Mouse (Mus musculus): ENCODE data around the gene Strn4.

Gene Strn4

GRCm38 (mm10) chr7:16841561-16842560 is 26.2 kb downstream of the Strn4 start:
- no peak for DNase-seq (ENCODE audit: low spot score)

DNA sequence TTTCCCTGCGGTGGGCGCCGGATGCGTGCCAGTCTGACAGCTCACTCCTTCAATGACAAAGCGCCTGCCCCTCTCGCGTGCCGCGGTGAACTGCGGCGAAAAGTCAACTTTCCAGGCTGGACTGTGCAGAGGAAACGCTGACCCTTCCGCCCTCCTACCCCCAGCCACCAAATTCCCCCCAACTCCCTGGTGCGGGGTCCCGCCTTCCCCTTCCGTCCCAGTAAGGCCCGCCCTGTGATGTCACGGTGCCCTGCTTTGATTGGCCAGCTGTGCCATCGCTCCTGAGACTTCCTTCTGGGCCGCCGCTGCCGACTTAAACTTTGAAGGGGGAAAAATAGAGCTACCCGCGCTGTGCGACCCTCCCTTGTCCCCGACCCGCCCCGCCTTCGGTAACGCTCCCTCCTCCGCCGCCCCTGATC is 27.0 kb downstream of the Strn4 start, which contains the start of gene Prkd2:
Gene Prkd2, plus strand, starts transcription at position 258 of the 419 bp plus-strand sequence.
- DNase-seq (ENCODE audit: low spot score), result peak; percentile 86

DNA sequence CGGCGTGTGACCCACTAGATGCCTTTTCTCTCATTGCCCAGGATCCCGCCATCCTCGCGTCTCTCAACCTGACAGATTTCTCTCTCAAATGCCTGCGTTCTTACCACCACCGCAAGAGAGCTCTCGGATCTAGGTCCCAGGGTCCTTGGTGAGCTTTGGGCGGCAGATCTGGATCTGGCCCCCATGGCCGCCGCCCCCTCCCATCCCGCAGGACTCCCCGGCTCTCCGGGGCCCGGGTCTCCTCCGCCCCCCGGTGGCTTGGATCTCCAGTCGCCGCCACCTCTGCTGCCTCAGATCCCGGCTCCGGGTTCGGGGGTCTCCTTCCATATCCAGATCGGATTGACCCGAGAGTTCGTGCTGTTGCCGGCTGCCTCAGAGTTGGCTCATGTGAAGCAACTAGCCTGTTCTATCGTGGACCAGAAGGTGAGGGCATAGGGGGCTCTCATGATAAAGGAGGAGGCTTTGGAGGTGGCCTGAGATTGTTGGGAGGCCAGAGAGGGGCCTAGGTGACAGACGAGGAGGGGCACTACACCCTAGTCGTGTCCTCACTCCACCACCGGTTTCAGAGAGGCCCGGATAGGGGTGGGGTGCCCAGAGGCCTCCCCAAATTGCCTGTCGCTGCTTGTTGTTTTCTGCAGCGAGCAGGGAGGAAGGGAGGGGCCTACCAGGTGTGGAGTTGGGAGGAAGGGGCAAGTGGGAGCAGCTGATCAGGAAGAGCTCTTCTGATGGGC is 27.9 kb downstream of the Strn4 start:
- DNase-seq (ENCODE audit: low spot score), result peak; percentile 30

- no peak for DNase-seq (ENCODE audit: low spot score)
Measured at GRCm38 (mm10) chr7:16844696-16845071, 29.0 kb downstream of the Strn4 start.

DNA sequence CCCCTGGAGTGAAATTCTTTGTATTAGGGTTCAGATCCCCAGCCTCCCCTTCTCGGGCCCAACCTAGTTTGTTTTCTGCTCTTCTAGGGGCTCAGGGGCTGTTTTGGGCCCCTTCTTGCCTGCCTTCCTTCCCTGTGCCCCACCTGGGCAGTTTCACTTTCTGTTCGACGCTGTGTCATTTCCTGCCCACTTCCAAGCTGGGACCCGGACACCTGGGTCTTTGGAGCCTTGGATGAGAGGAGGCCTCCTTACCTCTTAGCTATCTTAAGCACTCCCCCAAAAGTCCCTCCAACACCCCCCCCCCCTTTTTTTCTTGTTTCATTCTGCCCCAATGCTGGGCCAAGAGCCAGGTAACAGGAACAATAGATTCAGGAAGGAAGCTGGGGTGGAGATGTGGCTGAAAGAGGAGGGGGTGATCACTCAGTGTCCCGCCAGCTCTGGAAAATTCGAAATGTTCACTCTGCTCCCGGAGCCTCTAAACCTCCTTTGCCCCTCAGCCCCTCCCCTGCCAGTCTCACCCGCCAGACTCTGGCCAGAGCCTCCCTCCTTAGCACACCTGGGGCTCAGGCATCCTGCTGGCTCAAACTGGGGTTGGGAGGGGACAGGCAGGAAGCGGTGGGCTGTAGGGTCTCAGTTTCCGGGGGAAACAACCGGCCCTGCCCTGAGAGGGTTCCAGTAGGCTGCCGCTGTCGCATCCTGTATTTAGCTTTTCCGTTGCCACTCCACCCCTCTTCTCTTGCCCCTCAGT is 29.6 kb downstream of the Strn4 start:
- no peak for DNase-seq (ENCODE audit: low spot score)

DNA sequence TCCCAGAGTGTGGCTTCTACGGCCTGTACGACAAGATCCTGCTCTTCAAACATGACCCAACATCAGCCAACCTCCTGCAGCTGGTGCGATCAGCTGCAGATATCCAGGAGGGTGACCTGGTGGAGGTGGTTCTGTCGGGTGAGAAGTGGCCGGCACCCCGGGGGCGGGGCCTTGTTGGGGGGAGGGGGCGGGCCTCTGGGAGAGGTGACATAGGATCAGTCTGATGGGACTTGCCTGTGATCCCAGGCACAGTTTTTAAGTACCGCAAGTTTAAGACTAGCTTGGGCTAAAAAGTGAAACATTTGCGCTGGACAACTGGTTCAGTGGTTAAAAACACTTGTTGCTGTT is 30.1 kb downstream of the Strn4 start:
- no peak for DNase-seq (ENCODE audit: low spot score)

- no peak for DNase-seq (ENCODE audit: low spot score)
Measured at GRCm38 (mm10) chr7:16846775-16847174, 31.1 kb downstream of the Strn4 start.

DNA sequence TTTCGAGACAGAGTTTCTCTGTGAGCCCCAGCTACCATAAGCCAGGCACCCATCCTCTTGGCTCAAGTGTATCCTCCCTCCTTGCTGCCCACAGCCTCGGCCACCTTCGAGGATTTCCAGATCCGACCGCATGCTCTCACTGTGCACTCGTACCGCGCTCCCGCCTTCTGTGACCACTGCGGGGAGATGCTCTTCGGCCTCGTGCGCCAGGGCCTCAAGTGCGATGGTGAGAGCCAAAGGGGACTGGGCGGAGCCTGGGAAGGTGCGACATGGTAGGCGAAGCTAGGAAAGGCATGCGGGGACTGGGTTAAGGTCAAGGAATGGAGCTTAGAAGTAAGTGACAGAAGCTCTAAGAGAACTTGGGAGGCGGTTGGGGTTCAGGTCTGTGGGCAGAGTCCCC is 31.8 kb downstream of the Strn4 start:
- DNase-seq (ENCODE audit: low spot score), result no peak

DNA sequence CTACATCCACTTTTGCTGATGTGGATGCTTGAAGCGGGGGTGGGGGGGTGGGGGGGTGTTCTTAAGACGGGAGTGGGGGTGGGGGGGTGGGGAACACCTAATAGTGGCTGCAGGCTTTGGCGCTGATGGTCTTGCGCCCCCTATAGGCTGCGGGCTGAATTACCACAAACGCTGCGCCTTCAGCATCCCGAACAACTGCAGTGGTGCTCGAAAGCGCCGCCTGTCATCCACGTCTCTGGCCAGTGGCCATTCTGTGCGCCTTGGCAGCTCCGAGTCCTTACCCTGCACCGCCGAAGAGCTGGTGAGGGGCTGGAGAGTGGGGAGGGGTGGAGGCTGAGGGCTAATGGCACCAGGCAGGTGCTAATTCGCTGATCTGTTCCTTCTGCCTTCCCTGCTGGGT is 32.9 kb downstream of the Strn4 start:
- no peak for DNase-seq (ENCODE audit: low spot score)

GRCm38 (mm10) chr7:16851636-16852035 is 35.9 kb downstream of the Strn4 start:
- DNase-seq (ENCODE audit: low spot score), result no peak

GRCm38 (mm10) chr7:16853302-16853831 is 37.7 kb downstream of the Strn4 start:
- DNase-seq (ENCODE audit: low spot score), result no peak

DNA sequence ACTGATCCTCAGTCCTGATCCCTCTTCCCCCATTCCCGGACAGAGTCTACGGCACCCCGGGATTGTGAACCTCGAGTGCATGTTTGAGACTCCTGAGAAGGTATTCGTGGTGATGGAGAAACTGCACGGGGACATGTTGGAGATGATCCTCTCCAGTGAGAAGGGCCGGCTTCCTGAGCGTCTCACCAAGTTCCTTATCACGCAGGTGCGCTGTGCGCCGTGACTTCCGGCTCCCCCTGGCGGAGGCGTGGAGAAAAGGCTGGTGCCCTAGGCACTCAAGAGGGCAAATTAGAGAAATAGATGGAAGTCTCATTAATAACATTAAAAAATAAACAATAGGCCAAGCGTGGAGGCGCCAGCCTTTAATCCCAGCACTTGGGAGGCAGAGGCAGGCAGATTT is 42.6 kb downstream of the Strn4 start:
- DNase-seq (ENCODE audit: low spot score), result peak; percentile 53

DNA sequence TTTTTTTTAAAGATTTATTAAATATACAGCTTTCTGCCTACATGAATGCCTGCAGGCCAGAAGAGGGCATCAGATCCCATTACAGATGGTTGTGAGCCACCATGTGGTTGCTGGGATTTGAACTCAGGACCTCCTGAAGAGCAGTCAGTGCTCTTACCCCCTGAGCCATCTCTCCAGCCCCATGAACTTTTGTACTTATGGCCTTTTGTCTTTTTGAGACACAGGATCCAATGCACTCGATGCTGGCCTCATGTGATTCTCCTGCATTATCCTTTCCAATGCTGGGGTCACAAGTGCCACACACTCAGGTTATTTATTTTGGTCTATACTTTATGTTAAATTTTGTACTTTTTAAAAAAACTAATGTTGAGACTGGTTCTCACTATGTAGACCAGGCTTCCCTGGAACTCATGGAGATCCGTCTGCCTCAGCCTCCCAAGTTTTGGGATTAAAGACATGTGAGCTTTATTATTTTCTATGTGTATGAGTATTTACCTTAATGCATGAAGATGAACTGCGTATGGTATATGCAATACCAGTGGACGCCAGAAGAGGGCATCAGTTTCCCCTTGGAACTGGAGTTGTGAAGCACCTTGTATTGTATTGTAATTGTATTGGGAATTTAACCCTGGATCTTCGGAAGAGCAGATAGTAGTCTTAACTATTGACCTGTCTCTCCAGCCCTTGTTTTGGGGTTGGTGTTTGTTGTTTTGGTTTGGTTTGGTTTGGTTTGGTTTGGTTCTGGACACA is 44.4 kb downstream of the Strn4 start:
- peak; percentile 50 for DNase-seq (ENCODE audit: low spot score)

DNA sequence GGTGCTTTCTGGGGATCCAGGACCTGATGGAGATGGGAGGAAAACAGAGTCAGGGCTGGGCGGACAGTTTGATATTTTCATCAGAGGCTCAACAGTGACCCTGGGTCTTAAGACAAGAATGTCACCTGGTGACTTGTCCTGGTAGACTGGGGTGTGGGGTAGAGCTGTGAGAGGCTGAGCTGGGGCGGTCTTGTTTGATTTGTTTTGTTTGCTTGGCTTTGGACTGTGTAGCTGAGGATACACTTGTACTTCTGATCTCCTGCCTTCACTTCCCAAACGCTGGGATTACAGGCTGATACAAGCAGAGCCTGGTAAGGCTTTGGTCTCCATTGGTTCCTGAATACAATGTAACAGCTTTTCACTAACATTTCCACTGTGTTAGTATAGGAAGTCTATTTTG is 51.8 kb downstream of the Strn4 start:
- no peak for DNase-seq (ENCODE audit: low spot score)

DNA sequence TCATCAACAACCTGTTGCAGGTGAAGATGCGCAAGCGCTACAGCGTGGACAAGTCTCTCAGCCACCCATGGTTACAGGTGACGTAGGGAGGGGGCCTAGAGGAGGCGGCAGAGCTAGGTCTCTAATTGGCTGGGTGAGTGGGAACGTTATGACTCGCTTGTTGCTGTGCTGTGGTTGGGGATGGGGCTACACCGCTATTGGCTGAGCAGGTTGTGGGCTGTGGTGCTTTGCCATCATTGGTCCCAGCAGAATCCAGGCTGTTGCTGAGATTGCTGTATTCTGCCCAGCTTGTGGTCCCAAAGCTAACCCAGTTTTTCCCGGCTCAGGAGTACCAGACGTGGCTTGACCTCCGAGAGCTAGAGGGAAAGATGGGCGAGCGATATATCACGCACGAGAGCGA is 53.8 kb downstream of the Strn4 start:
- DNase-seq (ENCODE audit: low spot score), result no peak

- DNase-seq (ENCODE audit: low spot score), result no peak
Measured at GRCm38 (mm10) chr7:16871600-16871999, 55.9 kb downstream of the Strn4 start.

GRCm38 (mm10) chr7:16872478-16872877 is 56.8 kb downstream of the Strn4 start:
- no peak for DNase-seq (ENCODE audit: low spot score)

GRCm38 (mm10) chr7:16873392-16873791 is 57.7 kb downstream of the Strn4 start:
- DNase-seq (ENCODE audit: low spot score), result no peak

DNA sequence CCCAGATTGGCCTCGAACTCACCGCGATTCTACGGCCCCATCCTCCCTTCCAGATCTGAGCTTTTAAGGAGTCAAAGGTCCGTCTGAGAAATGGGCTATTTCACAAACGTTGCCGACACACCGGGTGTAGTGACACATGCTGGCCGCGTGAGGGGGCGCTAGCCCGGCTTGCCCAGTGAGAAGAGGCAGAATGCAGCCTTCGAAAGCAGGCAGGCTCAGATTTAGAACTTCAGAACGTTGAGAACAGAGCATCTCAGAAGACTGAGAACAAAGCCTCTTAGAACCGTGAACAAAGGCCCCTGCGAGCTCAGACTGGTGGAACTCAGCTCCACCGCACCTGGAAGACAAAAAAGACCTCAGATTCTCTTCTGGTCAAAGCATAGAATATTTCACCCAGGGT is 58.5 kb downstream of the Strn4 start:
- DNase-seq (ENCODE audit: low spot score), result peak; percentile 75

DNA sequence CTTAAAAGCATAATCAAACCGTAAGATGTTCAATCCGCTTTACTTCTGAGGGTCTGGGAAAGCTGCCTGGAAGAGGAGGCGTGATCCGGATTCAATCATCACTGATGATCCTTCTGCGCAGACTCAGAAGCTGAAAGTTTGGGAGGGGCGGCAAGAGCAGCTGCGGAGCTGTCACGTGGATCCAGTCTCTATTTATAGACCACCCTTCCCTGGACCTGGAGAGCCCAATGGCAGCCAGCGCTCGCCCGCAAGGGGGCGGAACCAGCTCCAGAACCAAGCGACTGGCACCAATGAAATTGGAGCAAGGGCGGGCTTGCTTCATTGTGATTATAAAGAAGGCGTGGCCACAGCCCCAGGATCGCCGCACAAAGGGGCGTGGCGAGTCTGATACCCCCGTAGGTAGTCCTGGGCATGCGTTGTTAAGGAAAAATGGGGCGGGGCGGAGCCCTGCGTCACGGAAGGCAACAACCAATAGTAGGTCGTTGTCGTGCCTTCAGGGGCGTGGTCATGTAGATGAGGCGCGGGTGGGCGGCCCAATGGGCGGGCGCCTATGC is 59.1 kb downstream of the Strn4 start:
- peak; percentile 96 for DNase-seq (ENCODE audit: low spot score)

DNA sequence AGATGAGACGGTGACA is 59.4 kb downstream of the Strn4 start, which contains the start of gene Dact3:
Gene Dact3, plus strand, starts transcription at position 8 of the 16 bp plus-strand sequence.
- DNase-seq (ENCODE audit: low spot score), result no peak

- DNase-seq (ENCODE audit: low spot score), result no peak
Measured at GRCm38 (mm10) chr7:16875326-16875725, 59.6 kb downstream of the Strn4 start.

Data from urinary bladder, postnatal 25 days (tissue).